Mouse (Mus musculus): ENCODE measurements around the gene D3Ertd254e.
"Not testable (repeated sequence)": the region's sequence is repeated elsewhere in the genome, so short reads cannot be mapped to it uniquely, and the experiment has no call there.

The D3Ertd254e gene

DNA sequence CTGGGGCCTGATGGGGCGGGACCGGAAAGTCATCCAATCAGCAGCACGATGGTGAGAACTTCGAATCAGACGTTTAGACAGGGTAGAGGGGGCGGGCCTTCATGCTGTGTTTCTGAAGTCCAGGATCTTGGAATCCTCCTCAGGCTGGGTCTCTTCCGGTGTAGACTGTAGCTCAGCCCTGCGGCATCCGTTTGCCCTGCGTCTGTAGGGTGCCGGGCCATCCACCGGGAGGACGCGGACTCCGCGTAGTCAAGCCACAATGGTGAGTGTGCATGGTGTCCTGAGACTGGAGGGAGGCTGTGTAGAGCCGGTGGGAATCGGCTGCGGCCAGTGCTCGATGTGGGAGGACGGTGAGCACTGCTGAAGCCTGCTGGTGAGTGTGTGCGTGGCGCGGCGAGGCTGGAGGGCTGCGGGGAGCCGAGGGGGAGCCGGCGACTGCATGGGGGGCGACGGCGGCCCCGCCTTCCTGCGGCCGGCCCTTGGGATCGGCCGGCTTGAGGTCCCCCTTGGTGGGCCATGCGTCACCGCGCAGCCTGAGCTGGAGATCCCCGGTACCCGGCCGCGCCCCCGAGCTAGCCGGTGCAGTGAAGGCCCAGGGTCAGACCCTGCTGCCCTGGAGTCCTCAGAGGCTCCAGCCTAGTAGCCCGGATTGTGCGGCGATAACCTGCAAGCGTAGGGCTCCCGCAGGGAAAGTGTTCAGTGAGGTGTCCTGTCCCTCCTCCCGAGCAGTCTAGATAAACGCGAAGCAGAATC is at the start of gene D3Ertd254e:
Gene D3Ertd254e (plus strand): TSS at position 84 of the 753 bp plus-strand sequence.
- DNase-seq: peak; percentile 94

DNA sequence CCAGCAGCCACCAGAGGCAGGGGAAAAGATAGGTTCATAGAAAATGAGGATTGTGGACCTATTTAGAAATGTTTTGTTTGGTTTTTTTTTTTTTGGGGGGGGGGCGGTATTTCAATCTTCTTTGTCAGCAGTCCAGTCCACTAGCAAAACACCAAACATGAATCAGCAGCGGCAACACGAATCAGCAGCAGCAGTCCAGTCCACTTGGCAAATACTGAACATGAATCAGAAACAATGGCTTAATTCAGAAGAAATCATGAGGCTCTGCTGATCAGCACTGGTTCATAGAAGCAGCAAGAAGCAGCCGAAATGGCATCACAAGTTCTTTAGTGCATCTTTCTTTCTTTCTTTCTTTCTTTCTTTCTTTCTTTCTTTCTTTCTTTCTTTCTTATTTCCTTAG is 34.7 kb upstream of the D3Ertd254e start:
- DNase-seq: no peak

DNA sequence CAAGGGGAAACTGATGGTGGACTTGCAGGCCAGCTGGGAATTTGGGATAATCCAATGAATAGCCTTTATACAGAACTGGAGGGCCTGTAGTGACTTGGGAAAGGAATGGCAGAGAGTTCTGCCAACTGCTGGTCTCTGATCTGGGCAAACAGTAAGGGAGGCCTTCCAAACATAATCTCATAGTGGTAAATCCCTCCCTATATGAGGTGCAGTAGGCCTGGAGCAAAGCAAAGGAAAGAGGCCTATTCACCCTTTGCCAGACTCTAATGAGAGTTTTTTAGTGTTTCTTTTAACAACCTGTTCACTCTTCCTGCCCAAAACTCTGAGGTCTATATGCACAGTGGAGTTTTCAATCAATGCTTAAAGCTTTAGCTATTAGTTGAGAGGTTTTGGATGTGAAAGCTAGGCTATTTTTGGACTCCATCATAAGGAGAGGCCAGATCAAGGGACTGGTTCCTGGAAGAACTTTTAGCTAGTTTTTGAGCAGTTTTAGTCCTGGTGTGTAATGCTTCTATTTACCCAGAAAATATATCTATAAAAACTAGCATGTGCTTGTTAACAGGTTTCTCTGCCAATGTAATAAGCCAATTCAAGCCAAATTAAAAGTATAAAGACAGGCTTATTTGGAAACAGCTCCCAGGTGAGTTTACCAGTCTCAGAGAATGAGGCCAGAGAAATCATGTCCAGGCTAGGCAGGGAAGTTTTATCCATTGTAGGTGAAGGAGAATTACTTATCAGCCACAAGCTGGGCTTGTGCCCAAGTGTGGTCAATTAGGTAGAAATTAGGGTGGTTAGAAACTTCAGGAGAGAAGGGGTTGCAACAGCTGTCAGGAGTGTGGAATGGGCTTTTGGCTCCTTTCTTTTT is 30.9 kb upstream of the D3Ertd254e start:
- DNase-seq: no peak

DNA sequence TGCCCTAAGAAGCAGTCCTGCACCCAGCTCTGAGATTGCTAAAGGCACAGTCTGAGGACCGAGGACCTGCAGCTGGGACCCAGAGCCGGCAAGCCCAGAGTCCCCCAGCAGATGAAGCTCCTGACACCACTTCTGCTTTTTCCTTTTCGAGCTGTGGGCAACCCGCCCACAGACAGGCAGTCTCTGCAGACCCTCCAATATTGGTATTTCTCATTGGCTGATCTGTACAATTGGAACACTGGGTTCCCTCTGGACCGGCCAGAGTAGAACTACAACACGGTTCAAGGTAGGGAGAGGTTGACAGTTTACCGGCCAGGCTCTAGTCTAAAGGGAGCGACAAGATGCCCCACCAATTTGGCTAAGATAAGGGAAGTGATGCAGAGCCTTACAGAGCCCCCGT is 24.6 kb upstream of the D3Ertd254e start:
- not testable (repeated sequence) for DNase-seq

DNA sequence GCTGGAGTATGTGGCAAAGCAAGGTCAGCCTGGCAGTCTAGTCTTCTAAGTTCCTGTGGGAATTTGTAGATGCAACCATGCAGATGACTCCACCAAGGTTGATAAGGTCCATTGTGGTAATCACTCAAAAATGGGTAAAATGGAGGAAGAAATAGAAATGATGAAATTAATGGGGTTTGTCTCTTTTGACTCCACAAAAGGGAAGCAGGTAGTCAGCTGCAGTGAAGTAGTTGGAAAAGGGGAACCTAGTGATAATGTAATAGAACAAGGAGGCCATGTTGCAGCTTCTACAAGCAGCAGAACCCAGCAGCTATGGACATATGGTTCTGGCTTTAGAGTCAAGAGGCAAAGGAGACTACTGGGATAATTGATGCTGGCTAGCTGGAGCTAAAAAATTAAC is 14.7 kb upstream of the D3Ertd254e start:
- no peak for DNase-seq

DNA sequence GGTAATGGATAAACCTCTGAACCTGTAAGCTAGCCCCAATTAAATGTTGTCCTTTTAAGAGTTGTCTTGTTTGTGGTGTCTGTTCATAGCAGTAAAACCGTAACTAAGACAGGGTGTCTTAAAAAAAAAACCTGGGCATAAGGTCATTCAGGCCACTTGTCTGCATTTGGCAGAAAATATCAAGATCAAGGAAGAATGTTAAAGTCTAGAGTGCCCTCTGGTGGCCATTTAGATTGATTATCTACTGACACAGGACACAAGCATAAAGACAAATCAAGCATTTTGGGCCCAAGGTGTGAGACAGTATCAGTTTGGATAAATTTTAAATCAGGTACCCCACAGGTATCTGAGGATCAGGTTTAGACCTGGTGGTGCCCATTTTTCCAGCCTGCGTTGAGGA is 13.3 kb upstream of the D3Ertd254e start:
- peak; percentile 26 to 46 for DNase-seq

DNA sequence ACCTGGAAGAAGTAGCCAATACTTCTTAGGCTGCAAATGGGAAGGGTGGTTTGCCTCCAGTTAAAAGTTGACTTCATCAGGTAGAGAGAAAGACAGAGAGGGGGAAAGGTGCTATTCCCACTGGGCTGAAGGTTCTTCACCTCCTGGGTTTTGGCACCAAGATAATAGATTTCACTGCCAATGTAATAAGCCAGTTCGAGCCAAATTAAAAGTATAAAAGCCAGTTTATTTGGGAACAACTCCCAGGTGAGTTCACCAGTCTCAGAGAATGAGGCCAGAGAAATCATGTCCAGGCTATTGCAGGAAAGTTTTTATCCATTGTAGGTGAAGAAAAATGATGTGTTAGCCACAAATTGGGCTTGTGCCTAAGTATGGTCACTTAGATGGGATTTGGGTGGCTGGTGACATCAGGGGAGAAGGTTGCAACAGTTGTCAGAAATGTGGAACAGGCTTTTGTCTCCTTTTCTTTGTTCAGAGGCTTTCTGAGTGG is 12.6 kb upstream of the D3Ertd254e start:
- DNase-seq: no peak

DNA sequence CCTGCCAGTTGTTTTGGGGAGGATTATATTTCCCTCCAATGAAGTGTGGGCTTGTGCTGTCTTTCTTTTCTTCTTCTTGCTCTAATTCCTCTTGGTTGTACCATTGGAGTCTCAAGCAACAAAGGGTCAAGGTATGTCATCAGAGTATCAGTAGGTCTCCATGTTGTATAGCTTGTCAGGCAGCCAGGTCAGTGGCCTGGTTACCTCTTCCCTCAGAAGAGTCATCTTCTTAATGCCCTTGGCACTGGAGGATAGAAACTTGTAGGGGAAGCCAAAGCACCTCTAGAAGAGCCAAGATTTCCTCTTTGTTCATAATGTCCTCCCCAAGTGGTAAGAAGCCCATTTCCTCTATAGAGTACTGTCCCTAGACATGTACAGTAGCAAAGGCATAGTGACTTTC is 11.8 kb upstream of the D3Ertd254e start:
- DNase-seq: no peak

DNA sequence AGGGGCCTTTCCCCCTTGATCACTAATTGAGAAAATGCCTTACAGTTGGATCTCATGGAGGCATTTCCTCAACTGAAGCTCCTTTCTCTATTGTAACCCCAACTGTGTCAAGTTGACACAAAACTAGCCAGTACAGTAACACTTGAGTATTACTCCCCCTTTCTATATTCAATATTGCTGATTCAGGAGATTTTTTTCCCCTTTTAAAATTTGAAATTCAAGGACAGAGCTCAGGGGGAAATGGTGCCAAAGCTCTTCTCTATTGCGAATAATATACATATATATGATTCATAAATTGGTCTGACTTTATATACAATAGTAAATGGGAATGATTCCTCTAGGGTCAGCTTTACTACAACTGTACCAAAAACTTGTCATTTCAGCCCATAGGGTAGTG is 282 bp upstream of the D3Ertd254e start:
- DNase-seq: no peak

DNA sequence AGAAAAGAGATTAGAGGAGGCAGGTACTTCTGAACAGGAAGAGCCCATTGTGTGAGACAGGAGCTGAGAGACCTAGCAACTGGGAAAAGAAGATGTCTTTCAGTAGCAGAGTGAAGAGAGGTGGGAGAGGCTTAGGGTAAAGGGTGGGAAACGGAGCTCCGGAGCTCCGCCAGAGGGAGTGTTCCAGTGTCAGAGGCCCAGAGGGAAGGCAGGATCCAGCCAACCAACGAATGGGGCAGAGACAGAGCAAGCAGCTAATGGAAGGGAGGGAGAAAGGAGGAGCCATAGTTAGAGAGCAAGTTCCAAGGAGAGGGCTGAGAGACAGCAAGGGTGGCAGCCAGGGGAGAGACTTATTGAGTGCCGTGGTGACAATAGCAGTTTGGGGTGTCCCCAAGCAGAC is 4.5 kb downstream of the D3Ertd254e start:
- no peak for DNase-seq

DNA sequence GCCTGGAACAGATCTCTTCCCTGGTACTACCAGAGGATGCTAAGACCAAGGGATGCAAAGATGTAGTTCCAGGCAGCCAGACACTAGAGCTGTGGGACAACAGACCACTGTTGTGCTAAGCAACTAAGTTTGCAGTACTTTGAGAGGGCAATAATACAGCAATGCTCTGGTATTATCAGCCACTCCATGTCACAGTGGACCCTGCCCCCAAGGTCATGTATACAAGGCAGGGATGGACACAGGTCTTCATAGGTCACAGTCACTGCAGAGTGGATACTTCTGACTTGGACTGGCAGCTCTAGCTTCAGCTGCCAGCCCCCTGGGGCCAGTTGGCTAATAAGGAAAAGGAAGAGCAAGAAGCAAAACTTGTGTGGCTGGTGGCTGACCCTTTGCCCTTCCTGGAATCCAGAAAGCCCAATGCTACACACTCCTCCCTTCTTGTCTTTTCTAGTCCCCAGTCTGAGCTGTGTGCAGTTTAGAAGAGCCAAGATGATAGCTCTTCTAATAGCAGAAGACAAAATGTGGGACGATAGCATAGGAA is 19.9 kb downstream of the D3Ertd254e start:
- no peak for DNase-seq

DNA sequence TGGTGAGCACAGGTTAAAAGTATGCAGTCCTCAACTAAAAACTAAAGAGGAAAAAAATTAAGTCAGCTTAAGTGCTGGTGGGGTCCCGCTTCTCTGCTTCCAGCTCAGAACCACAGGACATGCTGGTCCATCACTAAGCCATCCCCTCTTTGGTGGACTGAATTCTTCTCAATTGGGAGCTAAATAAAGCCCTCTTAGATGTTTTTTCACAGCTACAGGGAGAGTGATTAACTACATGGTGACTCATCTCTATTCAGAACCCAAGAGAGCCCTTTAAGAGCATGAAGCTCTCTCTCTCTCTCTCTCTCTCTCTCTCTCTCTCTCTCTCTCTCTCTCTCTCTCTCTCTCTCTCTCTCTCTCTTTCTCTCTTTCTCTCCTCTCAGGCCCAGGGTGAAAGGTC is 20.5 kb downstream of the D3Ertd254e start:
- DNase-seq: no peak

DNA sequence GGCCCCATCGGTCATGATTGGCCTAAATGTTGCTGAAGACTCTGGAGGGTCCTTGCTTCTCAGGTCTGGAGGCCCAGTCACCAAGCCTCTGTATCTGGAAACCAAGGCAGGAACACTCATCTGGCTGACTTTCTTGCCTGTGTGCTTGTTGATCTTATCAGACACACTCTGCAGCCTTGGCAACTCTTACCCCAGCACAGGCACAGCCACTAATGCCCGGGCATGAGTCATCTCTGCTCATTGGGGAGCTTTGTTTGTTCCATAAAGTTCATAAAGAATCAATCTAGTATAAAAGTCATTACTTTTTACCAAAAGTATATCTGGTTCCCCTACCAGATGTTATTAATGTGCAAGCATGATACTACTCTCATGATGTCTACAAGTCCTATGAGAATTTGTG is 22.9 kb downstream of the D3Ertd254e start:
- DNase-seq: no peak

DNA sequence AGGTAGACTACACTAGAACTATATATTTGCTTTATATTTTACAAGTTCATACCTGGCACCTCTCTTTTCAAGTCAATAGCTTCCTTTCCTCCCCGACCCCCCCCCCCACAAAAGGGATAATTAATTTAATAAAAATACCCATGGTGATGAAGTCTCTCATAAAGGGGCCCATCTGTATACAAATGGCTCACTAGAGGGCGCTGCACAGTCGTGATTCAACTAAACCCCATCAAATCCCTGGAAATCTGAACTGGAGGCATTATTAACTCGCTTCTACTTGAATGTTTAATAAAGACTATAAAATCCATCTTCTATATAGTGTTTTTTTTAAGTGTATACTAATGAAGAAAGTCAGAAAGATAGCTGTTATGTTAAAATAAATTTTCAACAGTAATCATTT is 30.7 kb downstream of the D3Ertd254e start:
- DNase-seq: peak; percentile 15 to 64

DNA sequence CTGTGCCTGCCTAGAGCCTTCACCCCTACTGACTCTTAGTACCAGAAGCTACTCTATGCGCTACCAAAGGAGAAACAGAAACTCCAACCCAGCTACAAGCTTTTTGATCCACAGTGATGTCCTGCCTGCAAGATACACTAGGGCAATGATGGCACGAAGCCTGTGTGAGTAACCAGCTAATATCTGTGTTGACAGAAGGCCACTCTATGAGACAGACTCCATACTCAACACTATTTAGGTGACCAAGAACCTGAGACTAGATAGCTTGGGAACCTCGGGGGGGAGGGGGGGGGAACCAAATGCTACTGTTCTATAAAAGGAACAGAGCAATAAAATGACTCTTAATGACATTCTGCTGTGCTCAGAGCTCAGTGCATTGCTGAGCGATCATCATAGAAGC is 35.7 kb downstream of the D3Ertd254e start:
- DNase-seq: no peak

DNA sequence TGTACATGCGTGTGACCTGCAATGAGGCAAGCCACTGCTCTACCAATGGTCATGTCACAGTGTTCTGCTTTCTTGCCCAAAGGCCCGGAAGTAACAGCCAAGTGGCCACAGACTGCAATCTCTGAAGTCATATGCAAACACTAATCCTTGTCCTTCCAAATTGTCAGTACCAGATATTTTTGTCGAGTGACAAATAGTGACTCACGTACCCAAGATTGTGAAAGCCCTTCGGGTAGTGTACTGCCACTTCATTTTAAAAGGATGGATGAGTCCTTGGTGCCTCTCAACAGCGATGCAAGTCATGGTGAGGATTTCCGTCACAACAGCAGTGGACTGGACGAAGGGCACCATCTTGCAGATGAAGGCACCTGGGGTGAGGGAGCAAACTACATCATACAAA is 38.4 kb downstream of the D3Ertd254e start:
- DNase-seq: no peak

DNA sequence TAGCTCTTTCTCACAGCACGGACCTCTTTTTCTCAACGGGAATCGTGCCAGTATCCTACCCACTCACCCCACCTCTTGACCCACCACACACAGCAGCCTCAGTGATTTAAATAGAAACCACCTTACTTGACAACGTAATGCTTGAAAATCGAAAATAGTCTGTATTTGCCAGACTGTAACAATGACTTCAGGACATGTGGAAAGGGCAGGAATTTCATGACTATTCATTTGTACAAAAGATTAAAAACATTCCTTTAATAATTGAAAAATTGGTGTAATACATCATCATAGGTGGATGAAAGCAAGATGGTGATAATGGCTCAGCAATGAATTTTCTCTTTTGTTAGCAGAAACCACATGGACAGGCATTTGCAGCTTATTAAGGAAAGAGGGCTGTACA is 50.3 kb downstream of the D3Ertd254e start:
- DNase-seq: no peak

DNA sequence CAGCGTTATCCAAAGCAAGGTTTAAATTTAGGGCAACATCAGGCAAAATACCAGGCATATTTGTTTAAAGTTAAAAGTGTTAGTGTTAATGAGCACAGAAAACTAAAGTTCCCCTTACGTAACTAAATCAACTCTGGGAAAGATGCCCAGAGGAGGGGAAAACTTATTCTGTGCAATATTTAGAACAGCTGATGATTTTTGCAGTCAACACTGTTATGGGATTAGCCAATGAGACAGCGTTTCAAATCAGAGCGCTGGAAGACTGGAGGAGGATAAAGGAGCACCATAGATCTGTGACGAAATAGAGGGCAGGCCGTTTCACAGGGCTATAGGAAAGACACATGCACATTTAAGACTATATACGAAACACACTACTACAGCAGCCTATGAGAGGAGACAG is 52.1 kb downstream of the D3Ertd254e start:
- no peak for DNase-seq

DNA sequence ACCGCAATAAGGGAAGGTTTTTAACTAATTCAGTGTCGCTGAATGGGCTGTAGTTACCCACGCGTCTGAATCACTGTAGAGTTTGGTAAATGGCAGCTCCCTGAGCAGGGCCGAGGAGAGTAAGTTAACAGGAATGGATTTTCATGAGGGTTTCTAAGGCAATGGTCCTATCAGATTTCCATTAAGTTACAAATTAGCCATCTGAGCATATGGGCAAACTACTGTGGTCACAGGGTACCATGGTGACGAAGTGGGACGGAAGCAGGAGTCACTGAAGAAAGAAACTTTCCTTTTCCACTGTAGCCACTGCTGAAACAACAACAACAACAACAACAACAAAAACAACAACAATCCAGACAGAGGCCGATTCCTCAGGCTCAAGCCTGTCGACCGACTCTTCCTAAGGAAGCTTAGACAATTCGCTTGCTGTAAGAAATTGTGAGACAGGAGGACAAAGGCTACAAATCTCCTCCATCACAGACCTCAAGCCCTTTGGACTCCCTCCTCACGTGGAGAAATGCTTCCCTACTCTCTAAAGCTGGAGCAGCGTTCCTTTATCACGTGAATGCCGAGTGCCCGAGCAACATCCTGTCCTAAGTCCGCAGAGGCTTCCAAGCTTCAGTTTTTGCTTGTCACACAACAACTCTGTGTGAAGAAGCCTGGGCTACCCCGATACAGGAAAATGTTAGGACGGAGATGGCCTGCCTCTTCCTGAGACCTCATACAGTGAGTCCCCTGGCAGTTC is 56.9 kb downstream of the D3Ertd254e start:
- peak; percentile 66 to 79 for DNase-seq

DNA sequence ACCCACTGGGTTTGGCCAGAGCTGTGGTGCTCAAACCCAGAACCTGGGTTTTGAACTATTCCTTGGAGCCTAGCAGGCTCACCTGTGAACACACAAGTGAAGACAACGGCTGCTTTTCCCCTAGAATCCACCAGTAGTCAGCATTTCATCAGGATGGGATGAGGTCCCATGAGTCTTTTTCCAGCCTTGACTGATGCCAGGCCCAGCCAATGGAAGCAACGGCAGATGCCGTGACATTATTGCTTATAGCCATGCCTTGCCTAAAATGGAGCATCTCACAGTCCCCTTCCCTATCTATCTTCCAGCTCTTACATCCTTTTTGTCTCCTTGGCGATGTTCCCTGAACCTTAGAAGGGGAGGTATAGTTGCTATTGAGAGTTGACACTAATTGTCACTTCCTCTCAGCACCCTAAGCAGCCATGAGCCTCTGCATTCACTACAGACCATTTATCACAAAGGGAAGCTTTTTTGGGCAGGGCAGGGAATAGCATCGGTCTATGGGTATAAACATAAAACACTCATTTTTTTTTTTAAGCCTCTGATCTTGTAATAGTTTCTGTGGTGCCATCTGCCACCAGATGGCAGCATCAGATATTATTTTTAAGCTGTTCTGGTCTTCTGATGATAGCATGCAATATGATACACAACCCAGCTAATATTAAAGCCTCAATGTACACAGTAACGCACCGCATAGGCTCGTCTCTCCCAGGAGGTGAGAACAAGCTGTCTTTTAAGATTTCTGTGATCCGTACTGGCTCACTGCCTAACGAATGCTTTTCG is 59.1 kb downstream of the D3Ertd254e start:
- DNase-seq: peak; percentile 12 to 36

DNA sequence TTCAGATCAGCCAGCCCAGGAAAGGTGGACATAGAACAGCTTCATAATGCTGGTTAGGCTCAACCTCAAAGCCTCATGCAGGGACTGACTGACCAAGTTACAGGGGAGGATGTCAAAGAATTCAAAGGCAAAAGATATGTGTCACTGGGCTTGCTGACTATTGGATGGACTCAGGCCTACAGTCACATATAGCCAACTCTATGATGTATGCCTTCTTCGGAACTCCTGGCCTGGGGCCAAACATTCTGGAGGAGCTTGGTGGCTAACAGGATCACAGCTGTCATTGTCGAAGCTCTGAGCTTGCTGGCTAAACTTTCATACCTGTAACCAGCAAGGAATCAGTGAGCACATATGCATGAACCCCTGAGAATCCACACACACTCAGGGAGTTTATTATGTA is 60.1 kb downstream of the D3Ertd254e start:
- DNase-seq: no peak

DNA sequence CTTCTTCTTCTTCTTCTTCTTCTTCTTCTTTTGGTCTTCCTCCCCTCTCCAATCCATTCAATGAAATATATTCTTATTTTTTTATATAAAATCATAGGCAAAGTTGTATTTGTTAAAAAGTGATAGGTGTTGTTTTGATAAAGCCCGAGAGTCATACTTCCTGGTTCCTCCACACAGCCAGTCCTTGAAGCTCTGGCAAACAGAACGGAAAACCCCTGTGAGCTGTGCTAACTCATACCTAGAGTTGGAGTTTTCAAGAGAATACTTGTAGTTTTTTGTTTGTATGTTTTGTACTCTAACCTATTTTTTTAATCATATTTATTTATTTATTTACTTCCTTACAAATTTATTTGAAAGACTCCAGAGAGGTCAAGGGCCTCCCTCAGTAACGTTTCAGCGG is 61.9 kb downstream of the D3Ertd254e start:
- no peak for DNase-seq

Data from kidney, adult 8-10 months (tissue).